Mouse (Mus musculus): Measurements from ENCODE around the gene Actn1. TPM values are rescaled to one million over a fixed set of nuclear protein-coding genes. Genes with fewer than 3 reads are reported as not detected.

Gene Actn1
- polyA plus RNA-seq, 1 experiment from 2014 or later: 29.4 TPM

DNA sequence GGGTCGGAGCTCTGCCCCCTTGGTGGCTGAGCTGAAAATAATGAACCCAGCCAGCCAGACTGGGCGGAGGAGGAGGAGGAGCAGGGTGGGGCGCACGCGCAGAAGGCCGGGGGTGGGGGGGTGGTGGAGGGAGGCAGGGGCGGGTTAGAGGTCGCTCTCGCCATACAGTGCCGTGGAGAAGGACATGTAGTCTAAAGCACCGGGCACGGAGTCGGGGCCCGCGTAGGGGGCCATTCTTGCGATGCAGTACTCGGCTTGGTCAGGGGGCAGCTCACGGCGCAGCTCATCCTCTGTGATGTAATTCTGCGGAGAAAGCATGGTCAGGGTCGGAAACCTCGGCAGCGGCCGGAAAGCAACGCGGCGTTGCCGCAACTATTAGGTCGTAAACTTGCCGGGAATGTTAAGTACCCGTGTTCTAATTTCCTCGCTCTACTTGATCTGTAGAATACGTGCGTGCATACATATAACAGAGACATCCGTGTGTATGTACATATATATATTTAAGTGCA is 91.9 kb downstream of the Actn1 start:
- Histone ChIP-seq H3K36me3 (peaks cover 47% of the 10 kb centered on the region), H3K4me3 (peak overlapping the region; percentile 63), H3K27ac (peak overlapping the region; percentile 91), H3K9me3 (no peaks in the 10 kb centered on the region), H3K4me1 (peaks cover 7% of the 10 kb centered on the region; the same call in 1 of the 2 replicates), H3K4me2 (peak overlapping the region; percentile 37), H3K9ac (peak overlapping the region; percentile 39; the same call in 1 of the 2 replicates), H3K27me3 (no peaks in the 10 kb centered on the region)
- 24% methylated on average over 35 of the region's 35 CpGs for WGBS
- ATAC-seq (ENCODE audit: insufficient number of reproducible peaks, low FRiP score, low TSS enrichment, low read depth): peak; percentile 82

GRCm38 (mm10) chr12:80167321-80167720 is 92.8 kb downstream of the Actn1 start:
- no peaks in the 10 kb centered on the region for H3K27me3 ChIP-seq
- WGBS: 82% methylated on average over 3 of the region's 3 CpGs
- no peak overlapping the region for H3K27ac ChIP-seq
- peaks cover 38% of the 10 kb centered on the region for H3K36me3 ChIP-seq
- no peak overlapping the region for H3K4me3 ChIP-seq
- ATAC-seq (ENCODE audit: insufficient number of reproducible peaks, low FRiP score, low TSS enrichment, low read depth): no peak
- no peak overlapping the region for H3K9ac ChIP-seq
- no peak overlapping the region for H3K4me2 ChIP-seq
- peaks cover 7% of the 10 kb centered on the region; the same call in 1 of the 2 replicates for H3K4me1 ChIP-seq
- no peaks in the 10 kb centered on the region for H3K9me3 ChIP-seq

DNA sequence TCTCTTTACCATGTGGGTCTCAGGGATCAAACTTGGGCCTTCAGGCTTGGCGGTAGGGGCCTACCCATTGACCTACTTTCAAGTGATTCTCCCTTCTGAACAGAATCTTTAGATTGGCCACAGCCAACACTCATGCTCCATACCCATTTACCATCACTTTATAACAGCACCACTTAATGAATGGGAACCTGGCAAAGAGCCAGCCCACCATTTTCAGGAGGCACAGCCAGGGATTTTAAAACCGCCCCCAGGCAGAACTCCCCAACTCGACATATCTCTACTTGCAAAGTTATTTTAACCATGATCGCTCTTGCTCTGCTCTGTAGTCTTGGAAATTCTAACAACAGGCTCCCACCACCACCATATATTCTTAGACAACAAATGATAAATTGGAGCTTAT is 93.5 kb downstream of the Actn1 start:
- no peak overlapping the region for H3K9ac ChIP-seq
- H3K9me3 ChIP-seq: no peaks in the 10 kb centered on the region
- peaks cover 7% of the 10 kb centered on the region; the same call in 1 of the 2 replicates for H3K4me1 ChIP-seq
- H3K27me3 ChIP-seq: no peaks in the 10 kb centered on the region
- no peak overlapping the region for H3K4me2 ChIP-seq
- no peak overlapping the region for H3K4me3 ChIP-seq
- H3K27ac ChIP-seq: no peak overlapping the region
- 57% methylated on average over 4 of the region's 4 CpGs for WGBS
- no peak for ATAC-seq (ENCODE audit: insufficient number of reproducible peaks, low FRiP score, low TSS enrichment, low read depth)
- peaks cover 33% of the 10 kb centered on the region for H3K36me3 ChIP-seq

DNA sequence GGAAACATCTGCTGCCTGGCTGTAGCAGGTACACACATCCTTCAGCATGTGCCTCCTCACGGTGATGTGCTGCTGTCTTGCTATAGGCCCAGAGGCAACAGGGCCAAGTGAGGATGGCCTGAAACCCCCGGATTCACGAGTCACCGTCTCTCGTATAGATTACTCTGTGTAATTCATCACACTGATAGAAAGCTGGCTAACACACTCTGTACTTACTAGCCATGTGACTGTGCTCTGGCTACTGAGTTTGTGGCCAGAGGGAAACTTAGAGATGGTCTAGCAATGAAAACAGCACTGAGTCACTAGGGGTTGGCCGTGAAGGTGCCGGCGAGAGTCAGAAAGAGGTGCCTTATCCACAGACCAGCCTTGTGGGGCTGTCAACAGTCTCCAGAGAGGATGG is 95.6 kb downstream of the Actn1 start:
- H3K27ac ChIP-seq: no peak overlapping the region
- peaks cover 14% of the 10 kb centered on the region for H3K36me3 ChIP-seq
- 96% methylated on average over 8 of the region's 8 CpGs for WGBS
- no peak overlapping the region for H3K4me2 ChIP-seq
- H3K9ac ChIP-seq: no peak overlapping the region
- no peaks in the 10 kb centered on the region for H3K9me3 ChIP-seq
- H3K27me3 ChIP-seq: no peaks in the 10 kb centered on the region
- ATAC-seq (ENCODE audit: insufficient number of reproducible peaks, low FRiP score, low TSS enrichment, low read depth): no peak
- H3K4me1 ChIP-seq: peaks cover 7% of the 10 kb centered on the region; the same call in 1 of the 2 replicates
- no peak overlapping the region for H3K4me3 ChIP-seq

DNA sequence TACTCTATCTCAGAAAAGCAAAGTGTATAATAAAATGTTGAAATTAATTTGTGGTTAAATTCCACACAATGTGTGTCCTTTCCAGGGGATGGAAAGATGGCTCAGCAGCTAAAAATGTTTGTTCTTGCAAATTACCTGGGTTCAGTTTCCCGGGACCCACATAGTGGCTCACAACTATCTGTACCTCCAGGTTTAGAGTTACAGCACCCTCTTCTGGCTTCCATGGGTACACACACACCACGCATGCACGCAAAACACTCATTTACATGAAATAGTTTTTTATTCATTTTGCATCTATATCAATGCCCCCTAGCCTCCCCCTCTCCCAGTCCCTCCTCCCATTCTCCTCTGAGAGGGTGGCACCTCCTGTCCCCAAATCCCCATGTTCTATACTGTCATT is 97.7 kb downstream of the Actn1 start:
- Histone ChIP-seq H3K4me2 (no peak overlapping the region), H3K27me3 (no peaks in the 10 kb centered on the region), H3K4me1 (0 out of 2 replicates have a peak, but pooled peaks cover 3% of the 10 kb centered on the region), H3K4me3 (no peak overlapping the region), H3K9me3 (no peaks in the 10 kb centered on the region), H3K27ac (no peak overlapping the region), H3K9ac (no peak overlapping the region), H3K36me3 (peaks cover 12% of the 10 kb centered on the region; the same call in 1 of the 2 replicates)
- WGBS: 82% methylated on average over 3 of the region's 3 CpGs
- ATAC-seq (ENCODE audit: insufficient number of reproducible peaks, low FRiP score, low TSS enrichment, low read depth): no peak

GRCm38 (mm10) chr12:80157675-80158074 is 102.5 kb downstream of the Actn1 start:
- WGBS: 10% methylated on average over 5 of the region's 5 CpGs
- no peak overlapping the region for H3K4me2 ChIP-seq
- no peak for ATAC-seq (ENCODE audit: insufficient number of reproducible peaks, low FRiP score, low TSS enrichment, low read depth)

GRCm38 (mm10) chr12:80153687-80154326 is 106.4 kb downstream of the Actn1 start:
- no peaks in the 10 kb centered on the region for H3K9me3 ChIP-seq
- no peak overlapping the region for H3K4me2 ChIP-seq
- H3K36me3 ChIP-seq: no peaks in the 10 kb centered on the region
- H3K4me1 ChIP-seq: no peaks in the 10 kb centered on the region
- WGBS: 44% methylated on average over 10 of the region's 10 CpGs
- H3K27me3 ChIP-seq: no peaks in the 10 kb centered on the region
- H3K27ac ChIP-seq: no peak overlapping the region
- H3K9ac ChIP-seq: no peak overlapping the region
- H3K4me3 ChIP-seq: no peak overlapping the region
- ATAC-seq (ENCODE audit: insufficient number of reproducible peaks, low FRiP score, low TSS enrichment, low read depth): no peak

More at GRCm38 (mm10) chr12:80157675-80158074, 102.5 kb downstream of the Actn1 start:
- Histone ChIP-seq H3K9ac (no peak overlapping the region), H3K27ac (no peak overlapping the region), H3K4me1 (no peaks in the 10 kb centered on the region), H3K27me3 (no peaks in the 10 kb centered on the region), H3K36me3 (no peaks in the 10 kb centered on the region), H3K9me3 (no peaks in the 10 kb centered on the region), H3K4me3 (no peak overlapping the region)

- ATAC-seq (ENCODE audit: insufficient number of reproducible peaks, low FRiP score, low TSS enrichment, low read depth): no peak
- H3K9me3 ChIP-seq: no peaks in the 10 kb centered on the region
- H3K4me2 ChIP-seq: no peak overlapping the region
- WGBS: 82% methylated on average over 6 of the region's 6 CpGs
- no peaks in the 10 kb centered on the region for H3K36me3 ChIP-seq
- H3K9ac ChIP-seq: no peak overlapping the region
- no peaks in the 10 kb centered on the region for H3K4me1 ChIP-seq
- H3K27ac ChIP-seq: no peak overlapping the region
- H3K27me3 ChIP-seq: no peaks in the 10 kb centered on the region
- H3K4me3 ChIP-seq: no peak overlapping the region
Observed at GRCm38 (mm10) chr12:80153078-80153477, 107.1 kb downstream of the Actn1 start.

DNA sequence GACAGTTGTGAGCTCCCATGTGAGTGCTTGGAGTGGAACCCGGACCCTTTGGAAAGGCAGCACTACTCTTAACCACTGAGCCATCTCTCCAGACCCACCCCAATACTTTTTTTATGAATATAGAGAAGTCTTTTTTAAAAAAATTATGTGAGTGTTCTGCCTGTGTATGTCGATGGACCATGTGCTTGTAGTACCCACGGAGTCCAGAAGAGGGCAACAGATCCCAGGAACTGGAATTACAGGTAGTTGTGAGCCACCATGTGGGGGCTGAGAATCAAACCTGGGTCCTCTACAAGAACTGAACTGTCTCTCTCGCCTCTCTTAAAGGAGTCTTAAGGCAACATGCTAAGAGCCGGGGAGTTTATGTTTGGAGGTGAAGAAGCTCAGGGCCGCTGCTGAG is 108.3 kb downstream of the Actn1 start:
- Histone ChIP-seq H3K27me3 (no peaks in the 10 kb centered on the region), H3K9me3 (no peaks in the 10 kb centered on the region), H3K4me2 (no peak overlapping the region), H3K36me3 (no peaks in the 10 kb centered on the region), H3K4me1 (peaks cover 2% of the 10 kb centered on the region), H3K27ac (no peak overlapping the region), H3K4me3 (no peak overlapping the region), H3K9ac (no peak overlapping the region)
- ATAC-seq (ENCODE audit: insufficient number of reproducible peaks, low FRiP score, low TSS enrichment, low read depth): no peak
- 88% methylated on average over 6 of the region's 6 CpGs for WGBS

GRCm38 (mm10) chr12:80150624-80151023 is 109.5 kb downstream of the Actn1 start:
- ATAC-seq (ENCODE audit: insufficient number of reproducible peaks, low FRiP score, low TSS enrichment, low read depth): no peak
- 32% methylated on average over 8 of the region's 8 CpGs for WGBS
- no peak overlapping the region for H3K27ac ChIP-seq
- no peak overlapping the region for H3K4me2 ChIP-seq
- no peak overlapping the region for H3K9ac ChIP-seq
- H3K9me3 ChIP-seq: no peaks in the 10 kb centered on the region
- H3K27me3 ChIP-seq: no peaks in the 10 kb centered on the region
- H3K4me1 ChIP-seq: peaks cover 11% of the 10 kb centered on the region
- H3K4me3 ChIP-seq: no peak overlapping the region
- H3K36me3 ChIP-seq: no peaks in the 10 kb centered on the region

GRCm38 (mm10) chr12:80147563-80148214 is 112.5 kb downstream of the Actn1 start:
- H3K27ac ChIP-seq: peak overlapping the region; percentile 51; the same call in 1 of the 2 replicates
- H3K9me3 ChIP-seq: no peaks in the 10 kb centered on the region
- H3K4me3 ChIP-seq: no peak overlapping the region
- 64% methylated on average over 11 of the region's 11 CpGs for WGBS
- no peaks in the 10 kb centered on the region for H3K27me3 ChIP-seq
- peaks cover 11% of the 10 kb centered on the region for H3K4me1 ChIP-seq
- ATAC-seq (ENCODE audit: insufficient number of reproducible peaks, low FRiP score, low TSS enrichment, low read depth): no peak
- H3K4me2 ChIP-seq: no peak overlapping the region
- no peaks in the 10 kb centered on the region for H3K36me3 ChIP-seq
- H3K9ac ChIP-seq: no peak overlapping the region
